Mouse (Mus musculus): ENCODE data around the gene H2al1c.
"Not testable (repeated sequence)": the region's sequence is repeated elsewhere in the genome, so short reads cannot be mapped to it uniquely, and the experiment has no call there.

Gene H2al1c

GRCm38 (mm10) chrX:11311634-11312033, 6.2 kb downstream of the H2al1c start, which contains the start of gene H2al1e:
Gene H2al1e, plus strand, starts transcription at chrX:11311934.
- not testable (repeated sequence) for H3K9me3 ChIP-seq (ENCODE audit: low read length); H3K27me3 ChIP-seq (ENCODE audit: insufficient read depth, low read length); H3K36me3 ChIP-seq (ENCODE audit: insufficient read depth, low read length); H3K4me3 ChIP-seq (replicated peaks; ENCODE audit: low read length); H3K4me1 ChIP-seq (replicated peaks; ENCODE audit: low read depth, low read length)

- H3K4me1 ChIP-seq (replicated peaks; ENCODE audit: low read depth, low read length); H3K4me3 ChIP-seq (replicated peaks; ENCODE audit: low read length); H3K9me3 ChIP-seq (ENCODE audit: low read length); H3K36me3 ChIP-seq (ENCODE audit: insufficient read depth, low read length); H3K27me3 ChIP-seq (ENCODE audit: insufficient read depth, low read length): not testable (repeated sequence)
These were observed 9.4 kb downstream of the H2al1c start, which contains the start of gene H2al1f for GRCm38 (mm10) chrX:11314858-11315257. Gene H2al1f, plus strand, starts transcription at chrX:11315158.

GRCm38 (mm10) chrX:11317956-11318355, 12.5 kb downstream of the H2al1c start, which contains the start of gene H2al1g:
Gene H2al1g, plus strand, starts transcription at chrX:11318256.
- H3K4me1 ChIP-seq (replicated peaks; ENCODE audit: low read depth, low read length); H3K9me3 ChIP-seq (ENCODE audit: low read length); H3K4me3 ChIP-seq (replicated peaks; ENCODE audit: low read length); H3K36me3 ChIP-seq (ENCODE audit: insufficient read depth, low read length); H3K27me3 ChIP-seq (ENCODE audit: insufficient read depth, low read length): not testable (repeated sequence)

- H3K27me3 ChIP-seq (ENCODE audit: insufficient read depth, low read length); H3K36me3 ChIP-seq (ENCODE audit: insufficient read depth, low read length); H3K9me3 ChIP-seq (ENCODE audit: low read length); H3K4me1 ChIP-seq (replicated peaks; ENCODE audit: low read depth, low read length); H3K4me3 ChIP-seq (replicated peaks; ENCODE audit: low read length): not testable (repeated sequence)
These were observed 15.7 kb downstream of the H2al1c start, which contains the start of gene H2al1h for GRCm38 (mm10) chrX:11321192-11321591. Gene H2al1h, plus strand, starts transcription at chrX:11321492.

- not testable (repeated sequence) for H3K9me3 ChIP-seq (ENCODE audit: low read length); H3K4me3 ChIP-seq (replicated peaks; ENCODE audit: low read length); H3K36me3 ChIP-seq (ENCODE audit: insufficient read depth, low read length); H3K4me1 ChIP-seq (replicated peaks; ENCODE audit: low read depth, low read length); H3K27me3 ChIP-seq (ENCODE audit: insufficient read depth, low read length)
These were observed 18.9 kb downstream of the H2al1c start, which contains the start of gene H2al1i for GRCm38 (mm10) chrX:11324359-11324758. Gene H2al1i, plus strand, starts transcription at chrX:11324659.

GRCm38 (mm10) chrX:11327522-11327921, 22.1 kb downstream of the H2al1c start, which contains the start of gene H2al1j:
Gene H2al1j, plus strand, starts transcription at chrX:11327822.
- not testable (repeated sequence) for H3K27me3 ChIP-seq (ENCODE audit: insufficient read depth, low read length); H3K9me3 ChIP-seq (ENCODE audit: low read length); H3K4me3 ChIP-seq (replicated peaks; ENCODE audit: low read length); H3K36me3 ChIP-seq (ENCODE audit: insufficient read depth, low read length); H3K4me1 ChIP-seq (replicated peaks; ENCODE audit: low read depth, low read length)

- H3K4me1 ChIP-seq (replicated peaks; ENCODE audit: low read depth, low read length), result no peaks in the 10 kb centered on the region
- H3K9me3 ChIP-seq (ENCODE audit: low read length), result no peaks in the 10 kb centered on the region
- H3K4me3 ChIP-seq (replicated peaks; ENCODE audit: low read length), result no peak overlapping the region
- TF ChIP-seq NANOG (IDR thresholded peaks at IDR 0.05; ENCODE audit: borderline replicate concordance, low read length) (no peak), POU5F1 (IDR thresholded peaks at IDR 0.05; ENCODE audit: borderline replicate concordance, low read length) (no peak)
- no peaks in the 10 kb centered on the region for H3K27me3 ChIP-seq (ENCODE audit: insufficient read depth, low read length)
- no peaks in the 10 kb centered on the region for H3K36me3 ChIP-seq (ENCODE audit: insufficient read depth, low read length)
These were observed 40.3 kb downstream of the H2al1c start for GRCm38 (mm10) chrX:11345762-11346161.

- H3K9me3 ChIP-seq (ENCODE audit: low read length), result no peaks in the 10 kb centered on the region
- no peaks in the 10 kb centered on the region for H3K27me3 ChIP-seq (ENCODE audit: insufficient read depth, low read length)
- H3K4me3 ChIP-seq (replicated peaks; ENCODE audit: low read length), result no peak overlapping the region
- no peaks in the 10 kb centered on the region for H3K4me1 ChIP-seq (replicated peaks; ENCODE audit: low read depth, low read length)
- no peaks in the 10 kb centered on the region for H3K36me3 ChIP-seq (ENCODE audit: insufficient read depth, low read length)
- TF ChIP-seq CTCF (conservative IDR thresholded peaks at IDR 0.05; ENCODE audit: low read length), result no peak
These were observed 41.3 kb downstream of the H2al1c start for GRCm38 (mm10) chrX:11346756-11347155.

Data from E14TG2a.4 (cell line).